Mouse (Mus musculus) adrenal gland, adult 18-20 months (tissue): Measurements from ENCODE around the gene Wnt10b. TPM values are rescaled to one million over a fixed set of nuclear protein-coding genes. Genes with fewer than 3 reads are reported as not detected.

Experiments used
- DNase-seq, 2 experiments: peaks; one replicate each; pipeline ENCODE4 v3.0.0; 2021 to 2022; ENCODE audit warnings: low spot score in 2 of 2
- total RNA-seq, 2 experiments: library from RNA; stranded (reverse); gene quantifications; 1 replicate in 1 of 2; 2 replicates in 1 of 2; pipeline ENCODE4 v1.2.3; 2021

Wnt10b gene
- total RNA-seq, 2 experiments from 2014 or later: 0.36 to 3.1 TPM

GRCm38 (mm10) chr15:98797835-98798492 is 20.0 kb upstream of the Wnt10b start:
- DNase-seq: no peak

GRCm38 (mm10) chr15:98796803-98797595 is 19.0 kb upstream of the Wnt10b start:
- DNase-seq: no peak

- DNase-seq: no peak
Measured at GRCm38 (mm10) chr15:98793141-98793698, 15.3 kb upstream of the Wnt10b start.

GRCm38 (mm10) chr15:98792233-98793020 is 14.5 kb upstream of the Wnt10b start:
- DNase-seq: no peak

- DNase-seq: no peak
Measured at GRCm38 (mm10) chr15:98791771-98792170, 13.8 kb upstream of the Wnt10b start.

GRCm38 (mm10) chr15:98791221-98791620 is 13.3 kb upstream of the Wnt10b start:
- no peak for DNase-seq

- DNase-seq: no peak
Measured at GRCm38 (mm10) chr15:98790761-98791160, 12.8 kb upstream of the Wnt10b start.

- DNase-seq: peak; percentile 61 to 65
Measured at GRCm38 (mm10) chr15:98789661-98790535, 11.9 kb upstream of the Wnt10b start, which contains the start of gene Wnt1. TSS of gene Wnt1 (plus strand) at chr15:98789857.

- DNase-seq: no peak
Measured at GRCm38 (mm10) chr15:98788972-98789660, 11.2 kb upstream of the Wnt10b start.

GRCm38 (mm10) chr15:98787930-98788329 is 10.0 kb upstream of the Wnt10b start:
- no peak for DNase-seq

- DNase-seq: no peak
Measured at GRCm38 (mm10) chr15:98785744-98786143, 7.8 kb upstream of the Wnt10b start.

- no peak for DNase-seq
Measured at GRCm38 (mm10) chr15:98781166-98781565, 3.2 kb upstream of the Wnt10b start.

- DNase-seq: no peak
Measured at GRCm38 (mm10) chr15:98780573-98780972, 2.6 kb upstream of the Wnt10b start.

GRCm38 (mm10) chr15:98780075-98780474 is 2.1 kb upstream of the Wnt10b start:
- no peak for DNase-seq

- DNase-seq: no peak
Measured at GRCm38 (mm10) chr15:98778806-98779205, 856 bp upstream of the Wnt10b start.

GRCm38 (mm10) chr15:98778191-98778770 is 331 bp upstream of the Wnt10b start:
- no peak for DNase-seq

- no peak for DNase-seq
Measured at GRCm38 (mm10) chr15:98777005-98777616, 839 bp downstream of the Wnt10b start.

- no peak for DNase-seq
Measured at GRCm38 (mm10) chr15:98776280-98777004, 1.5 kb downstream of the Wnt10b start.
